Mouse (Mus musculus) thymus, postnatal 14 days (tissue): ENCODE data around the gene Gm21828.
"Not testable (repeated sequence)": the region's sequence is repeated elsewhere in the genome, so short reads cannot be mapped to it uniquely, and the experiment has no call there.

ENCODE experiments used
- DNase-seq: peaks from one replicate; pipeline ENCODE4 v3.0.0; 2021

Gm21828 gene

DNA sequence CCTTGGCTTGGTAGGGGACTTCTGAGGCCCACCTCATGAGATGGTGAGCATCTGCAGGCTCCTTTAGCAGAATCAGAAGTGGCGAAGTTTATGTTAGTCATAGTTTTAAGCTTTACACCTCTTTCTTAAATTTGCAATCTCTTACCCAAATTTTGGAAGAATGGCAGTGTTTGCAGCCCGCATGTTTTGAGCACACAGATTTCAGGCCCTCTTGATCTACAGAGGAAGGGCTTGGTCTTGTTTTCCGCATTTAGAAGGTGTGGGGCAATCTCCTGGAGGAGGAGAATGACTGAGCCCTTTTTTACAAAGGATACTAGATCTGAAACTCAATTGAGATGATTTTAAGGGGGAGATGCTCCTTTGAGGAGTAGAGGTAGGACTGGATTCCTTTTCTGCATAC, at the start of gene Gm21828:
Gene Gm21828, minus strand, starts transcription at position 101 of the 400 bp plus-strand sequence.
- not testable (repeated sequence) for DNase-seq

DNA sequence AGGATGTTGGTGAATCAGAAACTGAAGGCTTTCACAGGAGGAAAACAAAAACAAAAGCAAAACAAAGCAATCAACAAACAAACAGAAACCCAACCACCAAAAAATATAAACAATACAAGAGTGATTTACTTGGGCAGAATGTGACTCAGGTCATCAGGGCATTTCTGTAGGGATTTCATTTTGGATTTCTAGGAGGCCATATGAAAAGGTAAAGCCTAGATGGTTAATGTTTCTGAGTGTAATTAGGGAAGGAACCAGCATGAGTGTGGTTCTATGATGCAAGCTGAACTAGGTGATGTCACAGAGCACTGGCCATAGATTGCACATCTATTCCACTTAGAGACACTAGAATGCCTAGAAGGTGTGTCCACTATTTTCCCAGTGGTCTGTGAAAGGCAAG, 28.4 kb upstream of the Gm21828 start, which contains the start of the genes Gm21440 and Gm21454:
Gene Gm21440, plus strand, starts transcription at position 301 of the 400 bp plus-strand sequence.
Gene Gm21454, plus strand, starts transcription at position 352 of the 400 bp plus-strand sequence.
- not testable (repeated sequence) for DNase-seq
